Mouse (Mus musculus) cerebral cortex, adult 2 months (tissue): Measurements from ENCODE around the gene Lrrc49.

Source experiments
- WGBS: fragments of 180-500 bp; shearing (Covaris S2); methylation state at CpG from one replicate; pipeline ENCODE4 v1.1.7; 2018; 5-methylcytosine and 5-hydroxymethylcytosine counted together

The Lrrc49 gene

GRCm38 (mm10) chr9:60592974-60593373, 95.0 kb downstream of the Lrrc49 start:
- WGBS = 44% methylated on average over 6 of the region's 6 CpGs

- 63% methylated on average over 5 of the region's 5 CpGs for WGBS
These were observed 95.6 kb downstream of the Lrrc49 start for GRCm38 (mm10) chr9:60592363-60592762.

GRCm38 (mm10) chr9:60590871-60591624, 96.9 kb downstream of the Lrrc49 start:
- 95% methylated on average over 8 of the region's 8 CpGs for WGBS

- WGBS = 87% methylated on average over 10 of the region's 10 CpGs
These were observed 99.0 kb downstream of the Lrrc49 start for GRCm38 (mm10) chr9:60588914-60589313.

- WGBS = 84% methylated on average over 3 of the region's 3 CpGs
These were observed 101.0 kb downstream of the Lrrc49 start for GRCm38 (mm10) chr9:60586920-60587319.

GRCm38 (mm10) chr9:60585206-60585605, 102.8 kb downstream of the Lrrc49 start:
- WGBS = 92% methylated on average over 5 of the region's 5 CpGs

- WGBS = 77% methylated on average over 7 of the region's 7 CpGs
These were observed 105.4 kb downstream of the Lrrc49 start for GRCm38 (mm10) chr9:60582553-60582952.

- 87% methylated on average over 7 of the region's 7 CpGs for WGBS
These were observed 114.9 kb downstream of the Lrrc49 start for GRCm38 (mm10) chr9:60573011-60573410.

- 88% methylated on average over 4 of the region's 4 CpGs for WGBS
These were observed 116.2 kb downstream of the Lrrc49 start for GRCm38 (mm10) chr9:60571725-60572124.

- 85% methylated on average over 4 of the region's 4 CpGs for WGBS
These were observed 116.9 kb downstream of the Lrrc49 start for GRCm38 (mm10) chr9:60571041-60571440.

GRCm38 (mm10) chr9:60569366-60569765, 118.6 kb downstream of the Lrrc49 start:
- WGBS = 68% methylated on average over 2 of the region's 2 CpGs

- 93% methylated on average over 7 of the region's 7 CpGs for WGBS
These were observed 124.1 kb downstream of the Lrrc49 start for GRCm38 (mm10) chr9:60563809-60564208.

- 64% methylated on average over 20 of the region's 20 CpGs for WGBS
These were observed 125.3 kb downstream of the Lrrc49 start for GRCm38 (mm10) chr9:60562443-60563371.

- 35% methylated on average over 9 of the region's 9 CpGs for WGBS
These were observed 126.2 kb downstream of the Lrrc49 start for GRCm38 (mm10) chr9:60561641-60562289.

- 46% methylated on average over 3 of the region's 3 CpGs for WGBS
These were observed 129.5 kb downstream of the Lrrc49 start for GRCm38 (mm10) chr9:60558507-60558906.

- WGBS = 97% methylated on average over 4 of the region's 4 CpGs
These were observed 136.7 kb downstream of the Lrrc49 start for GRCm38 (mm10) chr9:60551238-60551637.

GRCm38 (mm10) chr9:60548182-60548581, 139.8 kb downstream of the Lrrc49 start:
- 35% methylated on average over 4 of the region's 4 CpGs for WGBS

GRCm38 (mm10) chr9:60546169-60546568, 141.8 kb downstream of the Lrrc49 start:
- 85% methylated on average over 2 of the region's 2 CpGs for WGBS

- 74% methylated on average over 13 of the region's 13 CpGs for WGBS
These were observed 142.4 kb downstream of the Lrrc49 start for GRCm38 (mm10) chr9:60545361-60546096.

GRCm38 (mm10) chr9:60543422-60544015, 144.4 kb downstream of the Lrrc49 start:
- WGBS = 88% methylated on average over 7 of the region's 7 CpGs

GRCm38 (mm10) chr9:60530310-60530709, 157.6 kb downstream of the Lrrc49 start:
- 90% methylated on average over 12 of the region's 12 CpGs for WGBS
